ENCODE assay signal across 31 mouse cellular contexts in the genomic region with DNA sequence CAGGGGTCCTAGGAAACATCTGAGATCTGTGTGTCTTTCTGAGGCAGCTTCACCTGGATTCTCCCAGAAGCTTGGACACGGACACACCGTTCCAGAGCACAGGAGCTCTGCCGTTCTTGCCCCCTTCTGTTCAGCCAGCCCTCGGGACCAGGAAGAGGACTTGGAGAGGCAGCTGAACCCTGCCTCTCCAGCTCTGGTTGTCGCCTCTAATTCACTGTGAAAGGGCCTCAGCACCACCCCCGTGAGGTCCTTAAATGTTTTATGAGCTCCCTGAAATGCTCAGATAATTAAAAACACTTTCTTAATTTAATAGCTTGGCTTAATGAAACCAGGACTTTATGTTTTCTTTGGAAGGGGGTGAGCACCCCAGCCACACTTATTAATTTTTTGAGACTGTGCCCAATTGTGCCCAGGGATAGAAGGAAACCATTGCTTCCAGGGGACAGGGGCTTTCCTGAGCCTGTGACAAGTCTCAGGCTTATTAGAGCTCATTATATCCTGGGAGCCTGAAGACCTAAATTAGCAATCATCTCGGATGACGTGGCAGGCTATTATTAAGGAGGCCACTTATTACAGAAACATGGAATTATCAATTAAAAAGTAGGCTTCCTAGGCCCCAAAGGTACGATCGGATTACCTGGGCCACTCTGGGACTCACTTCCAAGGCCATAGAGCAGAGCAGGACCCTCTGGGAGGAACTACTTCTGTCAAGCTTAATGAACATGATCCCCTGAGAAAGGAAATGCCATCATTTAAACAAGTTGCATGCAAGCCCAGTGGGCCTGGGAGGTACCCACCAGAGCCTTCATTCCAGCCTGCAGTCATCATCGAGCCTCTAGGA.
DNase-seq lines count a peak whose midpoint lies in the region; ATAC-seq and TF ChIP-seq lines count a peak whose summit lies in the region.
"Had no signal": no experiment of that assay in that cellular context is flagged by ENCODE, and none has a peak within 500 bp of the region (broad histone marks: within the 10 kb centered on the region; RNA-seq: fewer than 3 reads in every experiment).

No protein-coding gene starts in this region.

- no peaks in the 10 kb centered on the region for H3K36me3 ChIP-seq in hindbrain, postnatal 0 days (ENCODE audit: insufficient read depth, low read length)
- no peaks in the 10 kb centered on the region for H3K36me3 ChIP-seq in hindbrain, embryonic 13.5 days
- H3K36me3 ChIP-seq in embryonic facial prominence, embryonic 14.5 days (ENCODE audit: control insufficient read depth, insufficient read depth, low read length), result no peaks in the 10 kb centered on the region
- H3K36me3 ChIP-seq in limb, embryonic 10.5 days, result no peaks in the 10 kb centered on the region
- H3K36me3 ChIP-seq: embryonic facial prominence, embryonic 13.5 days; hindbrain, embryonic 10.5 days; intestine, embryonic 15.5 days; neural tube, embryonic 12.5 days; stomach, embryonic 15.5 days had no signal

- no peak overlapping the region for H3K9ac ChIP-seq in hindbrain, postnatal 0 days (replicated peaks; ENCODE audit: low read length)
- H3K9ac ChIP-seq in hindbrain, embryonic 13.5 days, result no peak overlapping the region
- no peak overlapping the region for H3K9ac ChIP-seq in embryonic facial prominence, embryonic 14.5 days (ENCODE audit: low read depth, low read length)
- H3K9ac ChIP-seq: embryonic facial prominence, embryonic 13.5 days; intestine, embryonic 15.5 days; liver, embryonic 14.5 days; neural tube, embryonic 12.5 days; stomach, embryonic 15.5 days had no signal

- H3K27me3 ChIP-seq in hindbrain, postnatal 0 days (ENCODE audit: insufficient read depth, low read length), result no peaks in the 10 kb centered on the region
- H3K27me3 ChIP-seq in hindbrain, embryonic 13.5 days, result 0 out of 2 replicates have a peak, but pooled peaks cover 2% of the 10 kb centered on the region
- no peaks in the 10 kb centered on the region for H3K27me3 ChIP-seq in embryonic facial prominence, embryonic 14.5 days (replicated peaks; ENCODE audit: control insufficient read depth, insufficient read depth, low read length)
- peaks cover 5% of the 10 kb centered on the region; the same call in 1 of the 2 replicates for H3K27me3 ChIP-seq in limb, embryonic 10.5 days (ENCODE audit: low read depth, poor library complexity, severe bottlenecking)
- H3K27me3 ChIP-seq: stomach, embryonic 15.5 days had no signal

- H3K4me2 ChIP-seq in hindbrain, postnatal 0 days (ENCODE audit: low read depth, low read length), result no peak overlapping the region
- H3K4me2 ChIP-seq in hindbrain, embryonic 13.5 days, result no peak overlapping the region
- no peak overlapping the region for H3K4me2 ChIP-seq in embryonic facial prominence, embryonic 14.5 days (ENCODE audit: low read depth, low read length)
- H3K4me2 ChIP-seq: embryonic facial prominence, embryonic 13.5 days; intestine, embryonic 15.5 days; neural tube, embryonic 12.5 days; stomach, embryonic 15.5 days had no signal

- peak; percentile 9 for DNase-seq in hindbrain, postnatal 0 days (ENCODE audit: low spot score)
- DNase-seq in embryonic facial prominence, embryonic 14.5 days (ENCODE audit: low spot score), result peak; percentile 66
- DNase-seq in limb, embryonic 10.5 days (ENCODE audit: low spot score), result peak; percentile 44
- peak; percentile 89 for DNase-seq in retina, postnatal 1 day
- DNase-seq in layer of hippocampus, adult 2 months (ENCODE audit: low spot score in 2 of 2), result no peak
- DNase-seq in left cerebral cortex, adult 11 months (ENCODE audit: low spot score), result no peak
- DNase-seq: adrenal gland, adult 8-10 months; B cell, adult 2 months; cerebellum, adult 8-10 months; cerebellum, postnatal 36 days; heart, postnatal 14 days; kidney, adult 2 months; kidney, postnatal 36 days; liver; lung, adult 2 months; lung, postnatal 10 days; right cerebral cortex, postnatal 25 days; thymus, postnatal 14 days had no signal

- no peak for TF ChIP-seq CTCF in hindbrain, postnatal 0 days (IDR thresholded peaks at IDR 0.05; ENCODE audit: low read depth)
- no peak for TF ChIP-seq CTCF in layer of hippocampus, adult 2 months (conservative IDR thresholded peaks at IDR 0.05)

- no peak overlapping the region for H3K27ac ChIP-seq in hindbrain, postnatal 0 days
- no peak overlapping the region for H3K27ac ChIP-seq in hindbrain, embryonic 13.5 days
- H3K27ac ChIP-seq in embryonic facial prominence, embryonic 14.5 days (replicated peaks; ENCODE audit: low read depth, low read length), result no peak overlapping the region
- H3K27ac ChIP-seq in limb, embryonic 10.5 days, result peak overlapping the region; percentile 77
- H3K27ac ChIP-seq in layer of hippocampus, adult 2 months, result no peak overlapping the region
- H3K27ac ChIP-seq: embryonic facial prominence, embryonic 13.5 days; hindbrain, embryonic 10.5 days; intestine, embryonic 15.5 days; left cerebral cortex, adult 2 months; liver, embryonic 14.5 days; macrophage; neural tube, embryonic 12.5 days; stomach, embryonic 15.5 days had no signal

- H3K4me3 ChIP-seq in hindbrain, postnatal 0 days (ENCODE audit: low read length), result no peak overlapping the region
- H3K4me3 ChIP-seq in hindbrain, embryonic 13.5 days, result no peak overlapping the region
- no peak overlapping the region for H3K4me3 ChIP-seq in embryonic facial prominence, embryonic 14.5 days (ENCODE audit: low read depth, low read length)
- no peak overlapping the region for H3K4me3 ChIP-seq in limb, embryonic 10.5 days
- no peak overlapping the region for H3K4me3 ChIP-seq in layer of hippocampus, adult 2 months
- H3K4me3 ChIP-seq: embryonic facial prominence, embryonic 13.5 days; hindbrain, embryonic 10.5 days; intestine, embryonic 15.5 days; left cerebral cortex, adult 2 months; myocyte; neural tube, embryonic 12.5 days; stomach, embryonic 15.5 days had no signal

- H3K9me3 ChIP-seq in hindbrain, postnatal 0 days (ENCODE audit: low read length), result no peaks in the 10 kb centered on the region
- no peaks in the 10 kb centered on the region for H3K9me3 ChIP-seq in hindbrain, embryonic 13.5 days
- no peaks in the 10 kb centered on the region for H3K9me3 ChIP-seq in embryonic facial prominence, embryonic 14.5 days (ENCODE audit: control insufficient read depth, low read length)
- no peaks in the 10 kb centered on the region for H3K9me3 ChIP-seq in limb, embryonic 10.5 days (replicated peaks)
- H3K9me3 ChIP-seq: embryonic facial prominence, embryonic 13.5 days; hindbrain, embryonic 10.5 days; intestine, embryonic 15.5 days; neural tube, embryonic 12.5 days; stomach, embryonic 15.5 days had no signal

- no peak for ATAC-seq in hindbrain, postnatal 0 days
- ATAC-seq in hindbrain, embryonic 13.5 days (ENCODE audit: low FRiP score), result no peak
- ATAC-seq in embryonic facial prominence, embryonic 14.5 days (ENCODE audit: low read depth), result peak; percentile 87
- ATAC-seq: forebrain, embryonic 16.5 days; hindbrain, embryonic 16.5 days; intestine, embryonic 15.5 days; midbrain, embryonic 16.5 days had no signal

- 0 out of 2 replicates have a peak, but pooled peaks cover 3% of the 10 kb centered on the region for H3K4me1 ChIP-seq in hindbrain, postnatal 0 days (ENCODE audit: insufficient read depth, low read length)
- peaks cover 28% of the 10 kb centered on the region for H3K4me1 ChIP-seq in hindbrain, embryonic 13.5 days (replicated peaks)
- no peaks in the 10 kb centered on the region for H3K4me1 ChIP-seq in embryonic facial prominence, embryonic 14.5 days (ENCODE audit: control insufficient read depth, insufficient read depth, low read length)
- peaks cover 50% of the 10 kb centered on the region for H3K4me1 ChIP-seq in limb, embryonic 10.5 days
- H3K4me1 ChIP-seq: intestine, embryonic 15.5 days; stomach, embryonic 15.5 days had no signal

- 59% methylated on average over 11 of the region's 11 CpGs for WGBS in hindbrain, postnatal 0 days
- WGBS in hindbrain, embryonic 13.5 days, result 61% methylated on average over 11 of the region's 11 CpGs
- 56% methylated on average over 11 of the region's 11 CpGs for WGBS in embryonic facial prominence, embryonic 14.5 days
- WGBS in limb, embryonic 10.5 days, result 40% methylated on average over 11 of the region's 11 CpGs

Comparison
In these comparisons a context has a peak if more than half of its experiments do, and no peak if none do; other contexts are left out.
1. DNase-seq: peak in hindbrain, postnatal 0 days (single experiment), embryonic facial prominence, embryonic 14.5 days (single experiment), limb, embryonic 10.5 days (single experiment) and retina, postnatal 1 day (single experiment); none in layer of hippocampus, adult 2 months (0 of 2) and left cerebral cortex, adult 11 months (single experiment).